Mouse (Mus musculus): Measurements from ENCODE around the gene Gm49361. TPM values are rescaled to one million over a fixed set of nuclear protein-coding genes. Genes with fewer than 3 reads are reported as not detected.

Gm49361 gene
- 1.9 and 2.9 TPM in 2 replicates for polyA plus RNA-seq (2012; rRNA removed)

- Histone ChIP-seq H3K27me3 (ENCODE audit: control insufficient read depth, insufficient read depth, low read length) (no peaks in the 10 kb centered on the region), H3K27ac (ENCODE audit: insufficient read depth, low read depth, low read length) (peak within 1 kb of the TSS; percentile 74), H3K36me3 (ENCODE audit: control insufficient read depth, insufficient read depth, low read length) (no peaks in the 10 kb centered on the region), H3K4me1 (ENCODE audit: control insufficient read depth, insufficient read depth, insufficient read length, low read length) (peaks cover 4% of the 10 kb centered on the region; the same call in 1 of the 2 replicates), H3K4me3 (ENCODE audit: low read depth, low read length) (peak within 1 kb of the TSS; percentile 76)
- TF ChIP-seq POLR2A (IDR thresholded peaks at IDR 0.05; ENCODE audit: low read depth, low read length) (peak; percentile 72), CTCF (IDR thresholded peaks at IDR 0.05; ENCODE audit: extremely low read depth, insufficient read length, insufficient replicate concordance, low read depth, low read length) (no peak)
- WGBS, result under 1% methylated on average over 67 of the region's 68 CpGs
These were observed at the start of gene Gm49361 for GRCm38 (mm10) chr14:57746001-57746771. Gene Gm49361, minus strand, starts transcription at chr14:57746103.

- Histone ChIP-seq H3K4me3 (ENCODE audit: low read depth, low read length) (no peak overlapping the region), H3K36me3 (ENCODE audit: control insufficient read depth, insufficient read depth, low read length) (no peaks in the 10 kb centered on the region), H3K4me1 (ENCODE audit: control insufficient read depth, insufficient read depth, insufficient read length, low read length) (no peaks in the 10 kb centered on the region), H3K27me3 (ENCODE audit: control insufficient read depth, insufficient read depth, low read length) (no peaks in the 10 kb centered on the region), H3K27ac (ENCODE audit: insufficient read depth, low read depth, low read length) (no peak overlapping the region)
- TF ChIP-seq POLR2A (IDR thresholded peaks at IDR 0.05; ENCODE audit: low read depth, low read length) (no peak), CTCF (IDR thresholded peaks at IDR 0.05; ENCODE audit: extremely low read depth, insufficient read length, insufficient replicate concordance, low read depth, low read length) (no peak)
- 71% methylated on average over 4 of the region's 4 CpGs for WGBS
These were observed 45.3 kb upstream of the Gm49361 start for GRCm38 (mm10) chr14:57791171-57791570.

- TF ChIP-seq POLR2A (IDR thresholded peaks at IDR 0.05; ENCODE audit: low read depth, low read length) (no peak), CTCF (IDR thresholded peaks at IDR 0.05; ENCODE audit: extremely low read depth, insufficient read length, insufficient replicate concordance, low read depth, low read length) (no peak)
- Histone ChIP-seq H3K27me3 (ENCODE audit: control insufficient read depth, insufficient read depth, low read length) (no peaks in the 10 kb centered on the region), H3K27ac (ENCODE audit: insufficient read depth, low read depth, low read length) (no peak overlapping the region), H3K36me3 (ENCODE audit: control insufficient read depth, insufficient read depth, low read length) (no peaks in the 10 kb centered on the region), H3K4me1 (ENCODE audit: control insufficient read depth, insufficient read depth, insufficient read length, low read length) (no peaks in the 10 kb centered on the region), H3K4me3 (ENCODE audit: low read depth, low read length) (no peak overlapping the region)
- 91% methylated on average over 9 of the region's 9 CpGs for WGBS
These were observed 43.9 kb upstream of the Gm49361 start for GRCm38 (mm10) chr14:57789759-57790158.

- Histone ChIP-seq H3K4me3 (ENCODE audit: low read depth, low read length) (no peak overlapping the region), H3K4me1 (ENCODE audit: control insufficient read depth, insufficient read depth, insufficient read length, low read length) (no peaks in the 10 kb centered on the region), H3K27ac (ENCODE audit: insufficient read depth, low read depth, low read length) (no peak overlapping the region), H3K36me3 (ENCODE audit: control insufficient read depth, insufficient read depth, low read length) (no peaks in the 10 kb centered on the region), H3K27me3 (ENCODE audit: control insufficient read depth, insufficient read depth, low read length) (no peaks in the 10 kb centered on the region)
- WGBS, result 72% methylated on average over 2 of the region's 2 CpGs
- TF ChIP-seq CTCF (IDR thresholded peaks at IDR 0.05; ENCODE audit: extremely low read depth, insufficient read length, insufficient replicate concordance, low read depth, low read length) (no peak), POLR2A (IDR thresholded peaks at IDR 0.05; ENCODE audit: low read depth, low read length) (no peak)
These were observed 43.4 kb upstream of the Gm49361 start for GRCm38 (mm10) chr14:57789311-57789710.

- no peak for TF ChIP-seq CTCF (IDR thresholded peaks at IDR 0.05; ENCODE audit: extremely low read depth, insufficient read length, insufficient replicate concordance, low read depth, low read length)
These were observed 41.5 kb upstream of the Gm49361 start for GRCm38 (mm10) chr14:57787406-57787805.

GRCm38 (mm10) chr14:57772157-57772815 lies 26.4 kb upstream of the Gm49361 start:
- Histone ChIP-seq H3K36me3 (ENCODE audit: control insufficient read depth, insufficient read depth, low read length) (no peaks in the 10 kb centered on the region), H3K27ac (ENCODE audit: insufficient read depth, low read depth, low read length) (no peak overlapping the region; the same call in 1 of the 2 replicates), H3K4me3 (ENCODE audit: low read depth, low read length) (no peak overlapping the region), H3K4me1 (ENCODE audit: control insufficient read depth, insufficient read depth, insufficient read length, low read length) (peaks cover 10% of the 10 kb centered on the region; the same call in 1 of the 2 replicates), H3K27me3 (ENCODE audit: control insufficient read depth, insufficient read depth, low read length) (no peaks in the 10 kb centered on the region)
- TF ChIP-seq CTCF (IDR thresholded peaks at IDR 0.05; ENCODE audit: extremely low read depth, insufficient read length, insufficient replicate concordance, low read depth, low read length) (no peak), POLR2A (IDR thresholded peaks at IDR 0.05; ENCODE audit: low read depth, low read length) (no peak)
- 73% methylated on average over 6 of the region's 6 CpGs for WGBS

More at GRCm38 (mm10) chr14:57787406-57787805, 41.5 kb upstream of the Gm49361 start:
- Histone ChIP-seq H3K36me3 (ENCODE audit: control insufficient read depth, insufficient read depth, low read length) (no peaks in the 10 kb centered on the region), H3K4me1 (ENCODE audit: control insufficient read depth, insufficient read depth, insufficient read length, low read length) (no peaks in the 10 kb centered on the region), H3K27ac (ENCODE audit: insufficient read depth, low read depth, low read length) (no peak overlapping the region), H3K4me3 (ENCODE audit: low read depth, low read length) (no peak overlapping the region), H3K27me3 (ENCODE audit: control insufficient read depth, insufficient read depth, low read length) (no peaks in the 10 kb centered on the region)
- WGBS, result 64% methylated on average over 4 of the region's 4 CpGs

- Histone ChIP-seq H3K4me3 (ENCODE audit: low read depth, low read length) (no peak overlapping the region), H3K4me1 (ENCODE audit: control insufficient read depth, insufficient read depth, insufficient read length, low read length) (no peaks in the 10 kb centered on the region), H3K27me3 (ENCODE audit: control insufficient read depth, insufficient read depth, low read length) (no peaks in the 10 kb centered on the region), H3K27ac (ENCODE audit: insufficient read depth, low read depth, low read length) (no peak overlapping the region), H3K36me3 (ENCODE audit: control insufficient read depth, insufficient read depth, low read length) (no peaks in the 10 kb centered on the region)
- TF ChIP-seq CTCF (IDR thresholded peaks at IDR 0.05; ENCODE audit: extremely low read depth, insufficient read length, insufficient replicate concordance, low read depth, low read length) (no peak), POLR2A (IDR thresholded peaks at IDR 0.05; ENCODE audit: low read depth, low read length) (no peak)
- WGBS, result 82% methylated on average over 5 of the region's 5 CpGs
These were observed 23.2 kb upstream of the Gm49361 start for GRCm38 (mm10) chr14:57769102-57769501.

All from small intestine, adult 2 months (tissue).